11 mouse cellular contexts compared by ENCODE assay signal in the genomic region with DNA sequence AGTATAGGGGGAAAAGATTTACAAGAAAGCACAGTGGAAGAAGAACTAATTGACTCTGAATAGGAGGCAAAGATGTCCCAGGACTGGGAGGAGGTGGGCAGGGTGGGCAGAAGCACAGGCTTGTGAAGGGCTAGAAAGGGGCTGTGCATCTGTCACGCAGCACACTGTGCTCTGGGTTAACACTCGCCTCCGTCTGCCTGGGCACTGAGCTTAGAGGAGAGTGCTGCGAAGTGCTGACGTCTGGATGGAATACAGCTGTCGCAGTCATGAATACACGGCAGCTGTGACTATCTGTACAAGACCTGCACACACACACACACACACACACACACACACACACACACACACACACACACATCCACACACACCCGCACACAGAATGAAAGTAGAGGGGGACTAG.
DNase-seq lines count a peak whose midpoint lies in the region; ATAC-seq and TF ChIP-seq lines count a peak whose summit lies in the region.
"Had no signal": no experiment of that assay in that cellular context is flagged by ENCODE, and none has a peak within 500 bp of the region (broad histone marks: within the 10 kb centered on the region; RNA-seq: fewer than 3 reads in every experiment).

No protein-coding gene starts in this region.

- peak overlapping the region; percentile 43 for H3K4me3 ChIP-seq in gastrocnemius, adult 2 months
- no peak overlapping the region for H3K4me3 ChIP-seq in lung, embryonic 14.5 days (ENCODE audit: low read depth, low read length)
- H3K4me3 ChIP-seq in heart, embryonic 16.5 days (ENCODE audit: low read length): no peak overlapping the region
- H3K4me3 ChIP-seq: limb, embryonic 12.5 days had no signal

- DNase-seq in gastrocnemius, adult 2 months: no peak
- DNase-seq in gastrocnemius, adult 18-20 months (ENCODE audit: low spot score): no peak
- peak; percentile 88 for DNase-seq in lung, embryonic 14.5 days
- no peak for DNase-seq in lung, adult 18-20 months
- peak; percentile 29 to 61 for DNase-seq in lung, postnatal 4 days
- no peak for DNase-seq in c-Kit-positive CD71-positive TER-119-positive erythroid progenitor cells, embryonic 14.5 days (ENCODE audit: low spot score)
- no peak for DNase-seq in cerebellum, postnatal 10 days
- DNase-seq: B cell, adult 2 months; thymus, postnatal 36 days had no signal

- peaks cover 3% of the 10 kb centered on the region; the same call in 1 of the 2 replicates for H3K9me3 ChIP-seq in lung, embryonic 14.5 days (ENCODE audit: low read depth, low read length)
- 0 out of 2 replicates have a peak, but pooled peaks cover 4% of the 10 kb centered on the region for H3K9me3 ChIP-seq in heart, embryonic 16.5 days (replicated peaks; ENCODE audit: control insufficient read depth, low read length)

- TF ChIP-seq CTCF in gastrocnemius, adult 2 months (IDR thresholded peaks at IDR 0.05): no peak
- no peak for TF ChIP-seq CTCF in lung, embryonic 14.5 days (IDR thresholded peaks at IDR 0.05; ENCODE audit: low read depth)

- peaks cover 49% of the 10 kb centered on the region for H3K4me1 ChIP-seq in lung, embryonic 14.5 days (ENCODE audit: insufficient read depth)
- peaks cover 12% of the 10 kb centered on the region for H3K4me1 ChIP-seq in heart, embryonic 16.5 days (ENCODE audit: control insufficient read depth, insufficient read depth, low read length)

- intact Hi-C loops in gastrocnemius, adult 2 months (cut with DNase I): no loop called here

- peak; percentile 84 for ATAC-seq in lung, embryonic 14.5 days (ENCODE audit: insufficient read depth)
- ATAC-seq in heart, embryonic 16.5 days (replicated peaks; ENCODE audit: extremely low read depth, insufficient read depth, low FRiP score): peak; percentile 60

- H3K36me3 ChIP-seq in lung, embryonic 14.5 days (ENCODE audit: insufficient read depth): no peaks in the 10 kb centered on the region
- H3K36me3 ChIP-seq in heart, embryonic 16.5 days (ENCODE audit: control insufficient read depth, insufficient read depth): no peaks in the 10 kb centered on the region
- H3K36me3 ChIP-seq: limb, embryonic 12.5 days had no signal

- peak overlapping the region; percentile 53; the same call in 1 of the 2 replicates for H3K27ac ChIP-seq in gastrocnemius, adult 2 months
- H3K27ac ChIP-seq in lung, embryonic 14.5 days (ENCODE audit: low read depth): no peak overlapping the region
- no peak overlapping the region for H3K27ac ChIP-seq in heart, embryonic 16.5 days (ENCODE audit: low read length)
- H3K27ac ChIP-seq: limb, embryonic 12.5 days had no signal

- H3K4me2 ChIP-seq in lung, embryonic 14.5 days: peak overlapping the region; percentile 32; the same call in 1 of the 2 replicates
- peak overlapping the region; percentile 37; the same call in 1 of the 2 replicates for H3K4me2 ChIP-seq in heart, embryonic 16.5 days (ENCODE audit: low read depth, low read length)
- H3K4me2 ChIP-seq: limb, embryonic 12.5 days had no signal

- 25% methylated on average over 8 of the region's 8 CpGs for WGBS in lung, embryonic 14.5 days
- WGBS in heart, embryonic 16.5 days: 29% methylated on average over 8 of the region's 8 CpGs

- no peaks in the 10 kb centered on the region for H3K27me3 ChIP-seq in lung, embryonic 14.5 days (ENCODE audit: insufficient read depth, low read length)
- H3K27me3 ChIP-seq in heart, embryonic 16.5 days (ENCODE audit: control insufficient read depth, insufficient read depth, low read length): peaks cover 2% of the 10 kb centered on the region

- H3K9ac ChIP-seq in lung, embryonic 14.5 days: no peak overlapping the region
- no peak overlapping the region for H3K9ac ChIP-seq in heart, embryonic 16.5 days (ENCODE audit: low read length)
- H3K9ac ChIP-seq: limb, embryonic 12.5 days had no signal

Comparison
In these comparisons a context has a peak if more than half of its experiments do, and no peak if none do; other contexts are left out.
1. DNase-seq: peak in lung, embryonic 14.5 days (single experiment) and lung, postnatal 4 days (2 of 2); none in gastrocnemius, adult 2 months (single experiment), gastrocnemius, adult 18-20 months (single experiment), lung, adult 18-20 months (0 of 2), c-Kit-positive CD71-positive TER-119-positive erythroid progenitor cells, embryonic 14.5 days (single experiment) and cerebellum, postnatal 10 days (0 of 2).